Mouse (Mus musculus) spleen, adult 18-20 months (tissue): ENCODE results near the gene Rassf2.

Experiments used
- DNase-seq, 2 experiments: peaks; one replicate each; pipeline ENCODE4 v3.0.0; 2022; ENCODE audit warnings: mixed read lengths in 2 of 2

Rassf2 gene

GRCm38 (mm10) chr2:132029646-132030417 lies at the start of gene Rassf2:
Gene Rassf2, minus strand, starts transcription at chr2:132030258.
- DNase-seq: peak; percentile 91 to 92

GRCm38 (mm10) chr2:132079139-132079538 lies 49.1 kb upstream of the Rassf2 start:
- DNase-seq: no peak

DNA sequence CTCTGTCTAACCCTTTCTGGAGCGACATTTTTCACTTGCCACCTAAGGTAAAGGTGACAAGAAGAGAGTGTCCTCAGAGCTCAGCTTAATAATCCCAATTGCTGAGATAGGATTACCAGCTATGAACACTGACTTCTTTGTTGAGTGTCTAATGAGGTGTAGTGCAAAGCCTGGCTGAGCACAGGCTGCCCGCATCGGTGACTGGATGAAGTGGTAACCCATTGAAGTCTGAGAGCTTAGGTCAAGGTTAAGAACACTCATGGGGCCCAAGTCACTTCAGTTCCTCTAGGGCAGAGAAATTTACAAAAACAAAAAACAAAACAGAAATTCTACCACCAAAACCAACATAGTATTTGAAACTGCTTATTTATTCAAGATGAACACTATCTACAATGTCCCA lies 43.0 kb upstream of the Rassf2 start:
- DNase-seq: no peak

GRCm38 (mm10) chr2:132069985-132070735 lies 40.1 kb upstream of the Rassf2 start:
- DNase-seq: no peak

DNA sequence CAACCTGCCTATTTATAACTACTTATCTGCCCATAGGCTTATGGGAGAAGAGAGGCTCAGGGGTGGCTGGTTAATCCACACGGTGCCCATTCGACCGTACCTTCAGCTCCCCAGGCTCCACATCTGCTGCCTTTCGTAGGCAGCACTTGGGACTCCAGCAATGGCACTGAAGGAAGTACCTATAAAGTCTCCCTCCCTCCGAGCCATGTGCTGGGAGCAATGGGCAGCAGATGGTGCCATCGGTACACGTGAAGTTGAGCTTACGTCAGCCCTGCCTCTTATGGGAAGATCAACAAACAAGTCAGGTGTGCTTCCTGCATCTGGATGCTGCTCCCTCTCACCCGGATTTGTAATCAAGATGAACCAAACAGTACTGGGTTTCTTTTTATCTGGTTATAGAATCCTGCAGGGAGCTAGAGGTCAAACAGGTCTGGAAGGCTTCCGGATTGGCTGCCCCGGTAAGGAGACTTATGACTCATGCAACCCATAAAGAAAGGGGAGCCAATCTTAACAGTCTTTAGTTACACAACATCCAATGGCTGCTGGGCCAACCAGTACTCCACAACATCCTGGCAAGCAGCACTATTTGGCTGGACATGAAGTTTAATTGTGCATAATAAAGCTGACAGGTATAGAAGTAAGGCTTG lies 34.2 kb upstream of the Rassf2 start:
- DNase-seq: no peak

GRCm38 (mm10) chr2:132063776-132064175 lies 33.7 kb upstream of the Rassf2 start:
- DNase-seq: no peak

DNA sequence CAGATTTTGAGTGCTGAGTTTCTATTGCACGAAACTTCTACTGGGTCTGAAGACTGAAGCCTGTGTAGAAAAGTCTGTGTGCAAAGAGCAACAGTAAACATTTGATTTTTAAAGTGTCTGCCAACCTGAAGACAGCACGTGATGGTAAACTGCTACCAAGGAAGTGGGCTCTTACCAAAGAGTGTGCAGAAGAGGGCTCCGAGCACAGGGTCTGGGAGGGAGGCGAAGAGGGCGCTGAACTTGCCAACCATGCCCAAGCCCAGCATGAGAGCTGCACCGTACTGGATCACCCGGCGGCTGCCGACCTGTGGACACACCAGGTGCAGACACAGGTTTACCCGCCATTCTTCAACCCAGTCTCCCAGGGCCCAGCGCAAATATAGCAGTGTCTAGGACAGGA lies 31.8 kb upstream of the Rassf2 start:
- DNase-seq: no peak

GRCm38 (mm10) chr2:132059919-132060318 lies 29.9 kb upstream of the Rassf2 start:
- no peak for DNase-seq

DNA sequence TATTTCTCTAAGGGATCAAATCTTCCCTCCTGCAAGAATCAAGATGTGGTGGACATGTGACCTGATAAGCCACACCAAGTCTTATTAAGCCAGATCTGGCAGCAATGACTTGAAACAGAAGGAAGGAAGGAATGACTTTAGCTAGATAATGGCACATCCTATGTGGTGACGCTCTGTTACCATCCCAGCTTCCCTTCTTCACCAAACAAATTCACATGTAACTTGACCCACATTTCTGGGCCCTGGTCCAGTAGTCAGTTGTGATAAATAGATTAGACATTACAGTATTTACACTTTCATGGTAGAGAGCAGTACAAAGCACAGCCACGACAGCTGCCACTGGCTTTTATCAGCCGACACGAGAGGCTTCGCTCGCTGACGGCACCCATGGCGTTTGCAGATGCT lies 25.3 kb upstream of the Rassf2 start:
- DNase-seq: no peak

GRCm38 (mm10) chr2:132053824-132054223 lies 23.8 kb upstream of the Rassf2 start:
- no peak for DNase-seq

- DNase-seq: no peak
These were observed 21.7 kb upstream of the Rassf2 start for GRCm38 (mm10) chr2:132051798-132052197.

DNA sequence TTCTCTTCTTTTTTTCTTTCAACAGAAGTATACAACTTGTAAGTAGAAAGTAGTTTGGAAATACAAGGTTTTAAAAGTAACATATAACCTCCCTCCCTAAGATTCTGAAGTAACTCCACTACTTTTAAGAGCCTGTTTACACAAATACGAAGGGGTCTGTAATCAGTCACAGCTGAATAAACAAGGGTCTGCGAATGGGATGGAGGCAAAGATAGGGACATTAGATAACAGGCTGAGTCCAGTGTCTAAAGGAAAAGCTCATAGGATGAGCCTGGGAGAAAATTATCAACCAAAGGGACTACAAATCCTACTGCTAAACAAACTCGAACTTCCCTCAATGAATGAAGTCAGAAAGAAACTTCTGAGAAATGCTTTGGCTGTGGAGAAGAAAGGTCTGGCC lies 19.9 kb upstream of the Rassf2 start:
- DNase-seq: no peak

GRCm38 (mm10) chr2:132049491-132049890 lies 19.4 kb upstream of the Rassf2 start:
- DNase-seq: no peak

DNA sequence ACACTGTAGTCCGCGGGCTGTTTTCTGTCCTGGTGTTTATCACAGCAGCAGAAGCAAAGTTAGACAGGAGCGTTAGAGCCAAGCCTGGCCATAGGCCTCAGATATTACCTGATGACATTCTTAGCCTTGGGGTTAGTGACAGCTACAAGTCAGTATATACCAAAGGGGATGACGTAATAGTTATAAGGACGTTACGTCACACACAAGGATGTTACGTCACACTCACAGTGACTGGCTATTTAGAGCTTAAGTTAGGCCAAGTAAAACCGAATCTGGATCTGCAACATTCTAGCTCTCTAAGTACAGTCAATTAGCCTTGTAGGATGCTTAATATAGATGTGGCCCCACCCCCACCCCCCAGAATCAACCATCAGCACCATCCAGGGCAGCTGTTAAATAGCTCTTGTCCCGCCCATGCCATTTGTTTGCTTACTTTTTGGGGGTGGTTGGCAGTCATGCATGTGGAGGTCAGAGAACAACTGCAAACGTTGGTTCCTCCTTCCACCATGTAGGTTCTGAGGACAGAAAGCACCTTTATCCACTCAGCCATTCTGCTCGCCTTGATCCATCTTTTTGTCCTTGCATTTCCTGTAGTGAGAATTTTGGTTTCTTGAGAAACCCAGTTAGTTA lies 18.2 kb upstream of the Rassf2 start:
- DNase-seq: no peak

GRCm38 (mm10) chr2:132047364-132047763 lies 17.3 kb upstream of the Rassf2 start:
- DNase-seq: no peak

- no peak for DNase-seq
These were observed 16.6 kb upstream of the Rassf2 start for GRCm38 (mm10) chr2:132046659-132047058.

DNA sequence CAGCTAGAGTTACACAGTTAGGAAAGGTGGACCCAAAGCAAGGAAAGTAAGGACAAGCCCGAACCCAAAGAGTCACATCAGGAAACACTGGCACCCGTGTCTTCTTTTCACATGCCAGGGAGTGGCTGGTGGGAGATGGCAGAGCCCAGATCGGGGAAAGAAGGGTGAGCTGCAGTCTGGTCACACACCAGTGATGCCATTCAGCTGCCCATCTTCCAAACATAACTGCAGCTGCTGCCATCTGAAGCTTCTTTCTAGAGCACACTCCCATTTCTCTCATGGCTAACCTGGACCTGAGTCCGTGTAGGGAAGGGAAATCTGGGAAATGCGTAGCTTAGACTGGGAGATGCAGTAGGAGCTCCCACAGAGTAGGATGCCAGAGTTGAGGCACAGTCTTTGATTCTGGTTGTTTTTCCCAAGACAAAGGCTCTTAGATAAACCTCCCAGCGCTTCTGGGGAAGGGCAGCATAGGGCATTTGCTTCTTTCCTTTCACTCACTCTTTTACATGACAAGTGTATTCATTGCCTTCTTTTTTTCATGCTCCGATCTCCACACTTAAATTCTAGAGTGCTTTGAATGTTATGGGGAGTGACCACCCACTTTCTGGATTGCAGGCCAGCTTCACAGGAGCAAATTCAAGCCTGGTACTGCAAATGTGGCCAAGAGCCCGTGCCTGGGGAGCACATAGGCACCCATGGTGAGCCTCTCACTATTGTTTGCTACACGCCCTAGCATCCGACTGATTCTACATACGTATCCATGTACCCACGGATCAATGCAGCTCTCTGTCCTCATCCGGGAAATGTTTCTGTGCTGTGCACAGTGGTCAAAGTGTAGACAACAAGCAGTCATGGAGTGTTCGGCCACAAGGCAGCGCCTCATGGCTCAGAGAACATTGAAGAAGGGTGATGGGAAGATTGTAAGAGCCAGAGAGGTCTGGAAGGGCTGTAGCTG lies 14.5 kb upstream of the Rassf2 start:
- DNase-seq: no peak

DNA sequence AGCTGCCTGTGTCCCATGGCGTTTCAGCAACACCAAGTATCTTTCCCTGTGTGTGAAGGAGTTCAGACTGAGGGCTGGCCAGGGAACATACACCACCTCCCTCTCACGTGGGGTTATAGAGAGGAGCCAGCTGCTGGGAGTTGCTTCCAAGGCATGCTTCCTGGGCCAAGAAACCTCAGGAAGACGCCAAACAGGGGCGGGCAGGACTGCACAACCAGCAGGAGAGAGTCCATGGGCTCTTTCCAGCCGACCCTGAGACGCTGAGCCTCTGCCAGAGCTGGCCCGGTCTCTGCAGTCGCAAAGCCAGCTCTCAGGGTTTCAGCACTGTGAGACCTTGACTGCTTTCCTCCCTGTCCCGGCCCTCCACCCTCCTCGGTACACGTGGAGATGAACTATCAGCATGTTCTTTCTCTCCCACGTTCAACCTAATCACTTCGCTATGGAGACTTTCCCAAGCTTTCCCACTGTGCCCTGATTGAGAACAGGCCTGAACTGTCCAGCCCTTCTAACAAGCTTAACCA lies 13.1 kb upstream of the Rassf2 start:
- no peak for DNase-seq

GRCm38 (mm10) chr2:132039894-132040293 lies 9.8 kb upstream of the Rassf2 start:
- DNase-seq: peak in 1 of 2 experiments; percentile 33

GRCm38 (mm10) chr2:132036326-132036725 lies 6.3 kb upstream of the Rassf2 start:
- no peak for DNase-seq

DNA sequence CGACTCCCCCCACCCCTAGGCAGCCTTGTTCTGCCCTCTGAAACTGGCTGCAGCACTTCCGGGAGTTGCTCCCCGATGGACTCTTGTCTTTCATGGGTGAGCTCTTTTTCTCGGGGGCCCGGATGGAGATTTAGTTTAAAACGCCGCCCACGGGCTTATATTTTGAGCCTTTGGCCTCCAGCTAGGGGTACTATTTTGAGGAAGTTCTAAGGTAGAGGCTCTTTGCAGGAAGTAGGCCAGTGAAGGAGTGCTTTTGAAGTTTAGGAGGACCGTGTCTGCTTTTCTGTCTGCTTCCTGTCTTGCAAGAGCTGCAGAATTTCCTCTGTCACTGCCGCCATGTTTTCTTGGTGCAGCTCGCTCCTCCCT lies 5.4 kb upstream of the Rassf2 start:
- DNase-seq: peak; percentile 53 to 57
